ENCODE assay signal across 14 mouse cellular contexts in the genomic region with DNA sequence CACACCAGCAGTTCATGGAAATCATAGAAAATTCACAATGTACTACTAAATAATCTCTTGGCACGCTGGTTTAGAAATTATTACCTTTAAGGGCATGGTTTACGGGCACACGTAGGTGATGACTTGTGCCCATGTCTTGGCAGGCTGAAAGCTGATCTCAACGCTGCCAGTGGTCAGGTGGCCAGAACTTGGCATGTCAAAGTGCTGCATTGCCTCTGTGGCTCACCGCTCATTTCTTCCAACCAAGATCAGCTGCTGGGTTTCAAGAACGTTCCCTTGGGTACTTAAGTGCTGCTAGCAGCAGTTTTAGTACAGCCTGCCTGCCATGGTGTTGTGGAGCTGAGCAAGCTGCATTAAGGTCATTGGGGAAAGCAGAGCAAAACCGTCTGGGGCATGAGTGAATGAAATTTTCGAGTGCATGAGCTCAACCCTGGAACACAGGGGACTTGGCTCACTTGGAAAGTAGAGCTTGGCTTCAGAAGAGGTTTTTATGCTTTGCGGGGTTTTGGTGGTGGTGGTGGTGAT.
DNase-seq lines count a peak whose midpoint lies in the region; TF ChIP-seq lines count a peak whose summit lies in the region.
"Had no signal": no experiment of that assay in that cellular context is flagged by ENCODE, and none has a peak within 500 bp of the region (broad histone marks: within the 10 kb centered on the region; RNA-seq: fewer than 3 reads in every experiment).

No protein-coding gene starts in this region.

- no peak overlapping the region for H3K27ac ChIP-seq in limb, embryonic 10.5 days
- H3K27ac ChIP-seq: forebrain, embryonic 10.5 days had no signal

- 90% methylated on average over 9 of the region's 9 CpGs for WGBS in limb, embryonic 10.5 days
- WGBS in lung, adult 2 months: 71% methylated on average over 9 of the region's 9 CpGs

- TF ChIP-seq CTCF in lung, adult 2 months (IDR thresholded peaks at IDR 0.05; ENCODE audit: insufficient read depth, low read length): no peak

- peak; percentile 41 for DNase-seq in gastrocnemius, postnatal 25 days
- no peak for DNase-seq in gastrocnemius, postnatal 10 days
- peak; percentile 6 for DNase-seq in adrenal gland, postnatal 25 days
- DNase-seq in brain, adult 2 months (ENCODE audit: low read depth, low spot score): peak; percentile 75
- DNase-seq in cerebellum, adult 9-11 months: peak; percentile 52
- no peak for DNase-seq in limb, embryonic 10.5 days (ENCODE audit: low spot score)
- DNase-seq in lung, adult 2 months: no peak
- DNase-seq: lung, adult 18-20 months; midbrain, embryonic 14.5 days; spleen, adult 18-20 months; thymus, adult 18-20 months; thymus, postnatal 4 days had no signal

- no peak for TF ChIP-seq POLR2A in lung, adult 2 months (IDR thresholded peaks at IDR 0.05; ENCODE audit: borderline replicate concordance, extremely low read depth, low read depth, low read length)

- H3K9me3 ChIP-seq in limb, embryonic 10.5 days (replicated peaks): no peaks in the 10 kb centered on the region
- H3K9me3 ChIP-seq: forebrain, embryonic 10.5 days had no signal

- no peaks in the 10 kb centered on the region for H3K27me3 ChIP-seq in limb, embryonic 10.5 days (ENCODE audit: low read depth, poor library complexity, severe bottlenecking)
- H3K27me3 ChIP-seq: megakaryocyte, embryonic 14.5 days had no signal

- no peak overlapping the region for H3K4me3 ChIP-seq in limb, embryonic 10.5 days
- H3K4me3 ChIP-seq in lung, adult 2 months (replicated peaks; ENCODE audit: extremely low read depth, low read depth, low read length): no peak overlapping the region
- H3K4me3 ChIP-seq: forebrain, embryonic 10.5 days; megakaryocyte, embryonic 14.5 days had no signal

- H3K36me3 ChIP-seq in limb, embryonic 10.5 days: no peaks in the 10 kb centered on the region
- H3K36me3 ChIP-seq: forebrain, embryonic 10.5 days had no signal

- H3K4me1 ChIP-seq in limb, embryonic 10.5 days: peaks cover under 1% of the 10 kb centered on the region; the same call in 1 of the 2 replicates
- H3K4me1 ChIP-seq in lung, adult 2 months (ENCODE audit: control insufficient read depth, insufficient read depth, low read length): no peaks in the 10 kb centered on the region
- H3K4me1 ChIP-seq: forebrain, embryonic 10.5 days; megakaryocyte, embryonic 14.5 days had no signal

Comparison
In these comparisons a context has a peak if more than half of its experiments do, and no peak if none do; other contexts are left out.
1. DNase-seq: peak in gastrocnemius, postnatal 25 days (single experiment), adrenal gland, postnatal 25 days (single experiment), brain, adult 2 months (single experiment) and cerebellum, adult 9-11 months (single experiment); none in gastrocnemius, postnatal 10 days (single experiment), limb, embryonic 10.5 days (single experiment) and lung, adult 2 months (single experiment).